Mouse (Mus musculus) G1E (cell line): ENCODE data around the gene Stard3. TPM values are rescaled to one million over a fixed set of nuclear protein-coding genes. Genes with fewer than 3 reads are reported as not detected.

ENCODE experiments used
- ATAC-seq: 2 replicates; pipeline ENCODE4 v1.8.0; 2016; ENCODE audit warnings: mild to moderate bottlenecking; ENCODE audit not compliant: insufficient number of reproducible peaks, poor library complexity, low FRiP score, severe bottlenecking; ENCODE audit errors: extremely low read depth
- DNase-seq: peaks from one replicate; pipeline ENCODE4 v3.0.0; 2012; ENCODE audit warnings: low spot score
- H3K27me3 ChIP-seq: 2 replicates; pipeline ENCODE4 v1.6.1; 2012; ENCODE audit warnings: mild to moderate bottlenecking, low read length, inconsistent platforms; ENCODE audit not compliant: insufficient read depth
- H3K36me3 ChIP-seq: replicated peaks from 2 replicates; pipeline ENCODE3; 2012; ENCODE audit warnings: mild to moderate bottlenecking, inconsistent platforms
- H3K4me1 ChIP-seq: 2 replicates; pipeline ENCODE4 v1.6.1; 2012; ENCODE audit warnings: low read depth, low read length, inconsistent platforms, mixed read lengths; ENCODE audit not compliant: insufficient read depth
- H3K4me3 ChIP-seq: 2 replicates; pipeline ENCODE4 v1.5.1; 2012; ENCODE audit warnings: low read depth, mild to moderate bottlenecking, inconsistent platforms, low read length, moderate library complexity, mixed read lengths
- H3K9me3 ChIP-seq: replicated peaks from 2 replicates; pipeline ENCODE4 v1.6.1; 2012; ENCODE audit warnings: inconsistent platforms
- CTCF ChIP-seq: IDR thresholded peaks from 2 replicates; pipeline ENCODE4 v1.5.1; 2012; ENCODE audit warnings: low read depth, low read length, inconsistent platforms, mixed read lengths
- GATA1 ChIP-seq: IDR thresholded peaks from 2 replicates; pipeline ENCODE4 v1.6.1; 2012; ENCODE audit warnings: borderline replicate concordance, low read length, inconsistent platforms, mixed read lengths
- GATA2 ChIP-seq: IDR thresholded peaks from 2 replicates; pipeline ENCODE4 v1.6.1; 2012; ENCODE audit warnings: low read depth, low read length, inconsistent platforms, borderline replicate concordance
- POLR2AphosphoS5 ChIP-seq: IDR thresholded peaks from 2 replicates; pipeline ENCODE4 v1.6.1; 2012; ENCODE audit warnings: low read depth, low read length, inconsistent platforms; ENCODE audit not compliant: insufficient replicate concordance
- TAL1 ChIP-seq: conservative IDR thresholded peaks from 2 replicates; pipeline ENCODE4 v1.6.1; 2012; ENCODE audit warnings: low read depth, low read length, inconsistent platforms, mixed read lengths
- polyA plus RNA-seq: library from polyadenylated mRNA; stranded (reverse); fragments of >175 nt; gene quantifications from 2 replicates; pipeline ENCODE4 v1.2.3, GENCODE M21; 2012
- total RNA-seq, 2 experiments: library from RNA; stranded (forward) in 1 of 2; stranded (reverse) in 1 of 2; fragments of 200-1000 nt in 1 of 2; fragments of >200 nt in 1 of 2; fragmentation: Nextera tagmentation in 1 of 2; gene quantifications; 2 replicates each; pipeline ENCODE4 v1.2.3; 2014 to 2017

The Stard3 gene
- total and polyA plus RNA-seq, 3 experiments, result 10.9 to 22.9 (median 18.5) TPM

DNA sequence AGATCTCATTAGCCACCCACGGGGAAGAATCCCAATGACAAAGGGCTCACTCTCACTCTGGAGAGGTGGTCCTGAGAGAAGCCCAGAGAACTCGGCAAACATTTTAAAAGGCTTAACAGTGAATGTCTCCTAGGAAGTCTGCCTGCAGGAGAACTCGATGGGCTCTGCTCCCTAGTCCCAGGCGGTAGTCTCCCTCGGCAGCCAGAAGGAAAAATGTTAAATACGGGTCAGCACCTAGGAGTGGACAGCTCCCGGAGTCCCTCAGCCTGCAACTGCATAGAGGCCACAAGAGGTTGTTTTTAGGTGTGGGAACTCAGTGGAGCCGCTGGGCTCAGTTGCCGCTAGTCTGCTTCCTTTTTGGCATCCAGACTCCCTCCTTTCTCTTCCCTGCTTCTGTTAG is 34.2 kb upstream of the Stard3 start:
- Histone ChIP-seq H3K4me3 (no peak overlapping the region), H3K36me3 (no peaks in the 10 kb centered on the region), H3K27me3 (peaks cover 60% of the 10 kb centered on the region), H3K9me3 (peaks cover 19% of the 10 kb centered on the region), H3K4me1 (no peaks in the 10 kb centered on the region)
- no peak for ATAC-seq
- TF ChIP-seq POLR2AphosphoS5, result no peak
- TF ChIP-seq TAL1, result no peak
- no peak for TF ChIP-seq CTCF
- no peak for TF ChIP-seq GATA1
- no peak for TF ChIP-seq GATA2
- DNase-seq, result peak; percentile 53

DNA sequence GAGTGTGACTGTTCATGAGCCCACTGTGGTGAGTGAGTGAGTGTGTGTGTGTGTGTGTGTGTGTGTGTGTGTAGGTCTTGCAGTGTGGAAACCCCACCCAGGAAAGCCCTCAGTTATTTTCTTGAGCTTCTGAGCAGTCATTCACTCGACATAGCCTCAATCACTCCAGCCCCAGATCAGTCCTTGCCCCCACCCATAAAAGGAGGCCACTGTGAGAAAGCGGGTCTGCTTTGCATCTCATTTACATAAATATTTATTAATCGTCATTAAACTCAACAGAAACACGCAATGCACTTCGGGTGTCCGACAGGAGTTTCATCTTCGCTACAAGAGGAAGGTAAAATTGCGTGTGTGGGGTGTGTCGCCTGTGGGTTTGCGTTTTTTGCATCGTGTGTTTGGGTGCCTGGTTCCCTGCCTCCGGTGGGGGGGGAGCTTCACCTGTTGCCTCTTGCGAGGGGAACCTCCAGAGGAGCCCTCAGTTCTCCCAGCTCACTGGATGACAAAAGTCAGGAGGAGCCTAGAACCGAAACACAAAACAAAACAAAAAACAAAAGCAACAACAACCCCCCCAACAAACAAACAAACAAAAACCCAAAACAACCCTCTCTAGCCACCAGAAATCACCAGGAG is 32.9 kb upstream of the Stard3 start:
- no peaks in the 10 kb centered on the region for H3K4me1 ChIP-seq
- TF ChIP-seq POLR2AphosphoS5 (no peak), CTCF (no peak), GATA2 (no peak), TAL1 (no peak), GATA1 (no peak)
- peaks cover 59% of the 10 kb centered on the region for H3K27me3 ChIP-seq
- DNase-seq (no peak), ATAC-seq (no peak)
- H3K9me3 ChIP-seq, result peaks cover 21% of the 10 kb centered on the region
- H3K36me3 ChIP-seq, result no peaks in the 10 kb centered on the region
- no peak overlapping the region for H3K4me3 ChIP-seq

DNA sequence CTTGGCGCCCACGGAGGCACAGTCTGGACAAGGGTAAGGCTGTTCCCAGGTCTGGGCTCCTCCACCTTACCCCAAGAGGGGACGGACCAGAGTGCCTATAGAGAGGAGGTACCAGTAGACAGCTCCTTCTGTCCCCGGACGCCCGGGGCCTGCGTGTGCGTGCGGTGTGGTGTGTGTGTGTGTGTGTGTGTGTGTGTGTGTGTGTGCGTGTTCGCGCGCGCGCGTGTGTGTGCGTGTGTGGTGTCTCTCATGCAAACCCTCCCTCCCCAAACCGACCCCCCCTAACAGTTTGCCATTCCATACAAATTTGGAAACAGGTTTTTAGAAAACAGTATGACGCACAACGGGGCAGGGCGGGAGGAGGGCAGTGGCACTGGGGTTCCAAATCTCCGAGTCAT is 32.3 kb upstream of the Stard3 start:
- ATAC-seq (no peak), DNase-seq (no peak)
- Histone ChIP-seq H3K36me3 (no peaks in the 10 kb centered on the region), H3K4me1 (no peaks in the 10 kb centered on the region), H3K9me3 (peaks cover 21% of the 10 kb centered on the region), H3K27me3 (peaks cover 61% of the 10 kb centered on the region), H3K4me3 (no peak overlapping the region)
- TF ChIP-seq CTCF, result no peak
- no peak for TF ChIP-seq GATA2
- TF ChIP-seq TAL1, result no peak
- no peak for TF ChIP-seq POLR2AphosphoS5
- no peak for TF ChIP-seq GATA1

DNA sequence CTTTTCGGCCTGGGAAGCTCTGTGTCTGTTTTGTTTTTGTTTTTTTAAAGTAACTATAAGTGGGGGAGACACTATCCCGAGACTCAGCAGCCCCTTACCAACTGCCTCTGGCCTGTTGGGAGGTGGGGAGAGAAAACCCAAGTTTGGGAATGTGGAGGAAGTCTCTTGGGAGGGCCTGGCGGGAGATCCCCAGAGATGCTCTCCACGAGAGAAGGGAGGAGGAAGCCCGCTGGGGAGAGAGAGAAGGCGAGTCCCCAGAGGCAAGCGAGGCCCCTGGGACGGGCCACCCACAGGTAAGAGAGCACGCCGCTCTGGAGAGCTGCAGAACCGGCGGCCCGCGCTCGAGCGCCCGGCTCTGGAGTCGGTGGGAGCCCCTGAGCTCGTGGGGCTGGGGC is 31.4 kb upstream of the Stard3 start:
- ATAC-seq (no peak), DNase-seq (no peak)
- TF ChIP-seq TAL1, result no peak
- no peak for TF ChIP-seq GATA1
- TF ChIP-seq POLR2AphosphoS5, result no peak
- TF ChIP-seq CTCF, result no peak
- no peak for TF ChIP-seq GATA2
- Histone ChIP-seq H3K4me1 (no peaks in the 10 kb centered on the region), H3K27me3 (peaks cover 57% of the 10 kb centered on the region), H3K36me3 (no peaks in the 10 kb centered on the region), H3K4me3 (no peak overlapping the region), H3K9me3 (peaks cover 21% of the 10 kb centered on the region)

DNA sequence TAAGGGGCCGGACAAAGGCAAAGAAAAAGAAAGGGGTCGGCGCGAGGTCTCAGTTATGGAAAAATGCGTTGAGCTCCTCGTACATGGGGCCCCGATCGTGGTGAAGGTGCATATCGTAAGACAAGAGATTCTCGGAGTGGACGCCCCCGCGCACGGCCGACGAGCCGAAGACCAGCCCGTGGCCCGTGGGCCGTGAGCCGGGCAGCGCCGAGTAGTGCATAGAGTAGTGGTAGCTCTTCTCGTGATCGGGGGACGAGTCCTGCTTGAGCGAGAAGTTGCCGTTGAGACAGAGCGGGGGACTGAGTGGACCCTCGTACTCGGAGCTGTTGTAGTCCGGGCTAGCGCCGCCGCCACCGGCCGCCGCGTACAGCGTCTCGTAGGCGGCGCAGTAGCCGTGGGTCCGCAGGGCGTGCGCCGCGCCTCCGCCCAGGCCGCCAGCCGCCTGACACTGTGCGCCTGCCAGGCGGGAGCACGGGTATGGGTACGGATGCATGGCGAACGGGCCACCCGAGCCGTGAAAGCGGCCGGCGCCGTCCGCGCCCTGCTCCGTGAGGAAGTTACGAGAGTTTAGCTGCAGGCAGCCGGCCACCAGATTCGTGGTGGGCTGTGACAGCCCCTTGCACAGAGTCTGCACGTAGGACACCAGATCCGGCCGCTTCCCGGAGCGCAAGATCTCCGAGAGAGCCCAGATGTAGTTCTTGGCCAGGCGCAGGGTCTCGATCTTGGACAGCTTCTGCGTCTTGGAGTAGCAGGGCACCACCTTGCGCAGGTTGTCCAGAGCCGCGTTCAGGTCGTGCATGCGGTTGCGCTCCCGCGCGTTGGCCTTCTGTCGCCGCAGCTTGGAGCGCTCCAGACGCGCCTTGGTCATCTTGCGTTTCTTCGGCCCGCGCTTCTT is 30.8 kb upstream of the Stard3 start:
- no peak for ATAC-seq
- DNase-seq, result no peak
- Histone ChIP-seq H3K4me3 (peak overlapping the region; percentile 23; the same call in 1 of the 2 replicates), H3K36me3 (no peaks in the 10 kb centered on the region), H3K27me3 (peaks cover 56% of the 10 kb centered on the region), H3K4me1 (no peaks in the 10 kb centered on the region), H3K9me3 (peaks cover 21% of the 10 kb centered on the region)
- no peak for TF ChIP-seq POLR2AphosphoS5
- no peak for TF ChIP-seq GATA1
- TF ChIP-seq TAL1, result no peak
- no peak for TF ChIP-seq GATA2
- TF ChIP-seq CTCF, result no peak

DNA sequence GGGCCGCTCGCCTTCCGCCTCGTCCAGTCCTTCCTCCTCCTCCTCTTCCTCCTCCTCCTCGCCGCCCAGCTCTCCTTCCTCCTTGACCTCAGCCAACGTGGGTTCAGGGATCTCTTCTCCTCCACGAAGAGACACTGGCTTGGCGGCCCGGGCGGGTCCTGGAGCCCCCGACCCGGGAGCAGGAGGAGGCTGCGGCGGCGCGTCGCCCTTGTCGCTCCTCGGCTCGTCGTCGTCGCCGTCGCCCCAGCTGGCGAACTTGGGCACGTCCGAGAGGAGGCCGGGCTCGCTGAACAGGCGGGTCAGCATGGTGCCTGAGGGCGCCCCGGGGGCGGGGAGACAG is 30.2 kb upstream of the Stard3 start:
- Histone ChIP-seq H3K4me1 (no peaks in the 10 kb centered on the region), H3K36me3 (no peaks in the 10 kb centered on the region), H3K4me3 (no peak overlapping the region), H3K27me3 (peaks cover 54% of the 10 kb centered on the region), H3K9me3 (peaks cover 21% of the 10 kb centered on the region)
- ATAC-seq (no peak), DNase-seq (no peak)
- no peak for TF ChIP-seq GATA1
- TF ChIP-seq CTCF, result no peak
- no peak for TF ChIP-seq GATA2
- TF ChIP-seq TAL1, result no peak
- no peak for TF ChIP-seq POLR2AphosphoS5
